Mouse (Mus musculus): ENCODE measurements around the gene Bach1. TPM values are rescaled to one million over a fixed set of nuclear protein-coding genes. Genes with fewer than 3 reads are reported as not detected.

The Bach1 gene
- polyA plus RNA-seq, 1 experiment from 2014 or later, result 19.2 TPM

GRCm38 (mm10) chr16:87734868-87735381, 36.2 kb downstream of the Bach1 start:
- Histone ChIP-seq H3K4me1 (ENCODE audit: control insufficient read depth, insufficient read depth, low read length) (no peaks in the 10 kb centered on the region), H3K4me2 (no peak overlapping the region), H3K27ac (ENCODE audit: low read depth, low read length) (no peak overlapping the region), H3K36me3 (ENCODE audit: control insufficient read depth, insufficient read depth, low read length) (peaks cover 3% of the 10 kb centered on the region; the same call in 1 of the 2 replicates), H3K4me3 (ENCODE audit: low read depth, low read length) (no peak overlapping the region), H3K27me3 (ENCODE audit: control insufficient read depth, insufficient read depth, low read length) (no peaks in the 10 kb centered on the region), H3K9ac (ENCODE audit: low read length) (no peak overlapping the region), H3K9me3 (ENCODE audit: control insufficient read depth, low read length) (no peaks in the 10 kb centered on the region)
- DNase-seq (ENCODE audit: low spot score, missing footprints) (peak; percentile 79), ATAC-seq (ENCODE audit: low FRiP score) (peak; percentile 8; the same call in 1 of the 2 replicates)
- 83% methylated on average over 4 of the region's 4 CpGs for WGBS

GRCm38 (mm10) chr16:87736106-87736505, 37.4 kb downstream of the Bach1 start:
- Histone ChIP-seq H3K4me1 (ENCODE audit: control insufficient read depth, insufficient read depth, low read length) (no peaks in the 10 kb centered on the region), H3K27me3 (ENCODE audit: control insufficient read depth, insufficient read depth, low read length) (no peaks in the 10 kb centered on the region), H3K36me3 (ENCODE audit: control insufficient read depth, insufficient read depth, low read length) (no peaks in the 10 kb centered on the region), H3K9ac (ENCODE audit: low read length) (no peak overlapping the region), H3K9me3 (ENCODE audit: control insufficient read depth, low read length) (no peaks in the 10 kb centered on the region), H3K27ac (ENCODE audit: low read depth, low read length) (no peak overlapping the region), H3K4me2 (no peak overlapping the region), H3K4me3 (ENCODE audit: low read depth, low read length) (no peak overlapping the region)
- ATAC-seq (ENCODE audit: low FRiP score), result 0 out of 2 replicates have a peak, but pooled peaks have one; percentile 8
- no peak for DNase-seq (ENCODE audit: low spot score, missing footprints)
- WGBS, result 93% methylated on average over 11 of the region's 11 CpGs

- H3K27ac ChIP-seq (ENCODE audit: low read depth, low read length), result no peak overlapping the region
- H3K9me3 ChIP-seq (ENCODE audit: control insufficient read depth, low read length), result no peaks in the 10 kb centered on the region
- H3K9ac ChIP-seq (ENCODE audit: low read length), result no peak overlapping the region
- DNase-seq (ENCODE audit: low spot score, missing footprints) (peak; percentile 78), ATAC-seq (ENCODE audit: low FRiP score) (no peak)
- no peaks in the 10 kb centered on the region for H3K36me3 ChIP-seq (ENCODE audit: control insufficient read depth, insufficient read depth, low read length)
- no peaks in the 10 kb centered on the region for H3K27me3 ChIP-seq (ENCODE audit: control insufficient read depth, insufficient read depth, low read length)
- H3K4me1 ChIP-seq (ENCODE audit: control insufficient read depth, insufficient read depth, low read length), result no peaks in the 10 kb centered on the region
- no peak overlapping the region for H3K4me2 ChIP-seq
- H3K4me3 ChIP-seq (ENCODE audit: low read depth, low read length), result no peak overlapping the region
- WGBS, result 84% methylated on average over 8 of the region's 8 CpGs
These were observed 38.6 kb downstream of the Bach1 start for GRCm38 (mm10) chr16:87737296-87737695.

- ATAC-seq (ENCODE audit: low FRiP score) (no peak), DNase-seq (ENCODE audit: low spot score, missing footprints) (peak; percentile 79)
- H3K9ac ChIP-seq (ENCODE audit: low read length), result no peak overlapping the region
- H3K27ac ChIP-seq (ENCODE audit: low read depth, low read length), result no peak overlapping the region
- WGBS, result 89% methylated on average over 21 of the region's 21 CpGs
- no peak overlapping the region for H3K4me3 ChIP-seq (ENCODE audit: low read depth, low read length)
- no peaks in the 10 kb centered on the region for H3K4me1 ChIP-seq (ENCODE audit: control insufficient read depth, insufficient read depth, low read length)
- no peak overlapping the region for H3K4me2 ChIP-seq
- no peaks in the 10 kb centered on the region for H3K27me3 ChIP-seq (ENCODE audit: control insufficient read depth, insufficient read depth, low read length)
- H3K9me3 ChIP-seq (ENCODE audit: control insufficient read depth, low read length), result no peaks in the 10 kb centered on the region
- no peaks in the 10 kb centered on the region for H3K36me3 ChIP-seq (ENCODE audit: control insufficient read depth, insufficient read depth, low read length)
These were observed 39.3 kb downstream of the Bach1 start for GRCm38 (mm10) chr16:87737842-87738639.

DNA sequence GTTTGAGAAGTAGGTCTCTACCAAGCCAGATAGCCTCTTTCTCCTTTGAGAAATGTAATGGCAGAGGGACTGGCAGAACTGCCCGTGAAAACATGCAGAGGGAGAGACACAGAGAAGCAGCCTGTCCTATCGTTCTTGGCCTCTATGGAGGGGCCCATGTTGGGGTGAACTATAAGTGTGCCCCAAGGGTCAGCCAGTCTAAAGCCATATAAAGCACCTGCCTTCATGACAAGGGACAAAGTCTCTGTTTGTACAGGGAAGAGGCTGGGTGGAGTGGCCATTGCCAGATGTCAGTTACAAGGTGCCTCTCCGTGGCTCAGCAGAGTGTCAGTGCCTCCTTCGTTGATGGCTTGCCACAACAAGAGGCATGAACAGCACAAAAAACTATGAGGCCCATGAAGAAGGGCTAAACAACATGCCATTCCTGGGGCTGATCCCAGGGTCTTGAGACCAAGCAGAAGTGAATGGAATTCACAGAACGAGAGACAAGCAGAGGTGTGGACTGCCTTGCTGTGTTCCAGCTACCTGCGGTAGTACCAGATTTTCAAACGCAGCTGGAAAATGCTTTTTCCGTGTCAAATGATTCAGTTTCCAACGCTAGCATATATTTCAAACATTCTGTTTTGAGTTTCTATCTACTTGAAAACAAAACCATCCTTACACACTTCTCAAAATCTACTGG, 42.4 kb downstream of the Bach1 start:
- Histone ChIP-seq H3K4me3 (ENCODE audit: low read depth, low read length) (no peak overlapping the region), H3K4me2 (no peak overlapping the region), H3K27ac (ENCODE audit: low read depth, low read length) (no peak overlapping the region), H3K27me3 (ENCODE audit: control insufficient read depth, insufficient read depth, low read length) (no peaks in the 10 kb centered on the region), H3K9me3 (ENCODE audit: control insufficient read depth, low read length) (no peaks in the 10 kb centered on the region), H3K36me3 (ENCODE audit: control insufficient read depth, insufficient read depth, low read length) (no peaks in the 10 kb centered on the region), H3K4me1 (ENCODE audit: control insufficient read depth, insufficient read depth, low read length) (peaks cover 4% of the 10 kb centered on the region; the same call in 1 of the 2 replicates), H3K9ac (ENCODE audit: low read length) (no peak overlapping the region)
- DNase-seq (ENCODE audit: low spot score, missing footprints), result peak; percentile 28
- no peak for ATAC-seq (ENCODE audit: low FRiP score)
- 92% methylated on average over 9 of the region's 9 CpGs for WGBS

- WGBS, result 50% methylated on average over 3 of the region's 3 CpGs
- peak; percentile 83 for DNase-seq (ENCODE audit: low spot score, missing footprints)
- Histone ChIP-seq H3K4me2 (no peak overlapping the region), H3K9me3 (ENCODE audit: control insufficient read depth, low read length) (no peaks in the 10 kb centered on the region), H3K27me3 (ENCODE audit: control insufficient read depth, insufficient read depth, low read length) (no peaks in the 10 kb centered on the region), H3K4me1 (ENCODE audit: control insufficient read depth, insufficient read depth, low read length) (peaks cover 4% of the 10 kb centered on the region; the same call in 1 of the 2 replicates), H3K4me3 (ENCODE audit: low read depth, low read length) (no peak overlapping the region), H3K27ac (ENCODE audit: low read depth, low read length) (no peak overlapping the region), H3K9ac (ENCODE audit: low read length) (no peak overlapping the region), H3K36me3 (ENCODE audit: control insufficient read depth, insufficient read depth, low read length) (no peaks in the 10 kb centered on the region)
- peak; percentile 64 for ATAC-seq (ENCODE audit: low FRiP score)
These were observed 44.9 kb downstream of the Bach1 start for GRCm38 (mm10) chr16:87743661-87744060.

DNA sequence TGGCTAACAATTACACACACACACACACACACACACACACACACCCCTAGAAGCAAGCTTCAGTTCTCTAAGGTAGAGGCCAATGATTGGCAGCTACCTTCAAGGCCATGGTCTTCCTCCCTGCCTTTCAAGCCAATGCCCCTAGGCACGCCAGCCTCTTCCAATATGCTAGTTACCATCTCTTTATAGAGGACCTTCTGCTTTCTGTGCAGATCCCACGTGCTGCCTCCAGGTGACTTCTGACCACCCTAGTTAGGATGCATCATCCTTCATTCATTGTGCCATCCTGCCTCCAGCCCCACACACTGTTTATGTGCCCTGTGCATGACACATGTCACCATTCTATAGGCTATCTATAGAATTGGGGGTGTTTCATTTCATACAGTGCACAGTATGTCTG, 45.6 kb downstream of the Bach1 start:
- Histone ChIP-seq H3K4me1 (ENCODE audit: control insufficient read depth, insufficient read depth, low read length) (peaks cover 4% of the 10 kb centered on the region; the same call in 1 of the 2 replicates), H3K4me3 (ENCODE audit: low read depth, low read length) (no peak overlapping the region), H3K9ac (ENCODE audit: low read length) (no peak overlapping the region), H3K27me3 (ENCODE audit: control insufficient read depth, insufficient read depth, low read length) (no peaks in the 10 kb centered on the region), H3K36me3 (ENCODE audit: control insufficient read depth, insufficient read depth, low read length) (no peaks in the 10 kb centered on the region), H3K27ac (ENCODE audit: low read depth, low read length) (no peak overlapping the region), H3K9me3 (ENCODE audit: control insufficient read depth, low read length) (no peaks in the 10 kb centered on the region), H3K4me2 (no peak overlapping the region)
- no peak for ATAC-seq (ENCODE audit: low FRiP score)
- no peak for DNase-seq (ENCODE audit: low spot score, missing footprints)
- 86% methylated on average over 2 of the region's 2 CpGs for WGBS

GRCm38 (mm10) chr16:87745192-87745945, 46.6 kb downstream of the Bach1 start:
- no peak overlapping the region for H3K9ac ChIP-seq (ENCODE audit: low read length)
- DNase-seq (ENCODE audit: low spot score, missing footprints), result peak; percentile 75
- H3K27ac ChIP-seq (ENCODE audit: low read depth, low read length), result no peak overlapping the region
- no peak; the same call in 1 of the 2 replicates for ATAC-seq (ENCODE audit: low FRiP score)
- H3K4me1 ChIP-seq (ENCODE audit: control insufficient read depth, insufficient read depth, low read length), result peaks cover 4% of the 10 kb centered on the region; the same call in 1 of the 2 replicates
- no peaks in the 10 kb centered on the region for H3K9me3 ChIP-seq (ENCODE audit: control insufficient read depth, low read length)
- H3K4me2 ChIP-seq, result no peak overlapping the region
- H3K4me3 ChIP-seq (ENCODE audit: low read depth, low read length), result no peak overlapping the region
- no peaks in the 10 kb centered on the region for H3K27me3 ChIP-seq (ENCODE audit: control insufficient read depth, insufficient read depth, low read length)
- no peaks in the 10 kb centered on the region for H3K36me3 ChIP-seq (ENCODE audit: control insufficient read depth, insufficient read depth, low read length)
- WGBS, result 81% methylated on average over 8 of the region's 8 CpGs
